Mouse (Mus musculus): ENCODE measurements around the gene Scn9a. TPM values are rescaled to one million over a fixed set of nuclear protein-coding genes. Genes with fewer than 3 reads are reported as not detected.

Gene Scn9a
- total and polyA plus RNA-seq, 3 experiments: 0.11 TPM; not detected in 2

DNA sequence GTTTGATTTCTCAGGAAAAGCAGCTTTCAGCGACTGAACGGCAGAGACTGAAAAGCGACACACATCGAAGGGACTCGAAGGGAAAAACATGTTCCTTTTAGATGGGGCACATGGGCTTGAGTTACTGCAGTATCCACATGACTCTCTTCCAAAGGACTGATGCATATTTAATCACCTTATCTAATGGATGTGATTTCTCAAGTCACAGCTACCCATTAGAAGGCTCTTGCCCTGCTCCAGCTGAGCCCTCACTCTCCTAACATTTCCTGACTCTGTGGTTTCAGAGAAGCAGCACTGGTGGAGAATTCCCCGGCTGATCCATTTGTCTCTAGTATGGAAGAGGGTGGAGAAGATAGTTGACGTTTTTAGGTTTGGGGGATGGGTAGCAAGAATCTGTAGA, 23.7 kb downstream of the Scn9a start:
- DNase-seq (ENCODE audit: low spot score) (no peak), ATAC-seq (ENCODE audit: extremely low read depth, insufficient number of reproducible peaks, low FRiP score, poor library complexity, severe bottlenecking) (no peak)
- H3K4me1 ChIP-seq (ENCODE audit: insufficient read depth, low read depth, low read length): no peaks in the 10 kb centered on the region
- no peak for TF ChIP-seq GATA2 (IDR thresholded peaks at IDR 0.05; ENCODE audit: borderline replicate concordance, low read depth, low read length)
- no peak for TF ChIP-seq TAL1 (conservative IDR thresholded peaks at IDR 0.05; ENCODE audit: low read depth, low read length)
- no peak for TF ChIP-seq CTCF (IDR thresholded peaks at IDR 0.05; ENCODE audit: low read depth, low read length)
- TF ChIP-seq POLR2AphosphoS5 (IDR thresholded peaks at IDR 0.05; ENCODE audit: insufficient replicate concordance, low read depth, low read length): no peak
- TF ChIP-seq GATA1 (IDR thresholded peaks at IDR 0.05; ENCODE audit: borderline replicate concordance, low read length): no peak
- H3K9me3 ChIP-seq (replicated peaks): 0 out of 2 replicates have a peak, but pooled peaks cover 3% of the 10 kb centered on the region
- no peak overlapping the region for H3K4me3 ChIP-seq (ENCODE audit: low read depth, low read length)
- H3K36me3 ChIP-seq (replicated peaks): no peaks in the 10 kb centered on the region
- no peaks in the 10 kb centered on the region for H3K27me3 ChIP-seq (ENCODE audit: insufficient read depth, low read length)

- Histone ChIP-seq H3K4me1 (ENCODE audit: insufficient read depth, low read depth, low read length) (no peaks in the 10 kb centered on the region), H3K36me3 (replicated peaks) (no peaks in the 10 kb centered on the region), H3K4me3 (ENCODE audit: low read depth, low read length) (no peak overlapping the region), H3K9me3 (replicated peaks) (0 out of 2 replicates have a peak, but pooled peaks cover 7% of the 10 kb centered on the region), H3K27me3 (ENCODE audit: insufficient read depth, low read length) (no peaks in the 10 kb centered on the region)
- no peak for DNase-seq (ENCODE audit: low spot score)
- TF ChIP-seq GATA2 (IDR thresholded peaks at IDR 0.05; ENCODE audit: borderline replicate concordance, low read depth, low read length) (no peak), CTCF (IDR thresholded peaks at IDR 0.05; ENCODE audit: low read depth, low read length) (no peak), TAL1 (conservative IDR thresholded peaks at IDR 0.05; ENCODE audit: low read depth, low read length) (no peak), GATA1 (IDR thresholded peaks at IDR 0.05; ENCODE audit: borderline replicate concordance, low read length) (no peak), POLR2AphosphoS5 (IDR thresholded peaks at IDR 0.05; ENCODE audit: insufficient replicate concordance, low read depth, low read length) (no peak)
- no peak for ATAC-seq (ENCODE audit: extremely low read depth, insufficient number of reproducible peaks, low FRiP score, poor library complexity, severe bottlenecking)
Measured at GRCm38 (mm10) chr2:66597313-66597712, 37.4 kb downstream of the Scn9a start.

- Histone ChIP-seq H3K4me1 (ENCODE audit: insufficient read depth, low read depth, low read length) (no peaks in the 10 kb centered on the region), H3K36me3 (replicated peaks) (no peaks in the 10 kb centered on the region), H3K9me3 (replicated peaks) (0 out of 2 replicates have a peak, but pooled peaks cover 7% of the 10 kb centered on the region), H3K4me3 (ENCODE audit: low read depth, low read length) (no peak overlapping the region), H3K27me3 (ENCODE audit: insufficient read depth, low read length) (no peaks in the 10 kb centered on the region)
- TF ChIP-seq GATA1 (IDR thresholded peaks at IDR 0.05; ENCODE audit: borderline replicate concordance, low read length): no peak
- no peak for TF ChIP-seq TAL1 (conservative IDR thresholded peaks at IDR 0.05; ENCODE audit: low read depth, low read length)
- DNase-seq (ENCODE audit: low spot score): no peak
- ATAC-seq (ENCODE audit: extremely low read depth, insufficient number of reproducible peaks, low FRiP score, poor library complexity, severe bottlenecking): no peak
Measured at GRCm38 (mm10) chr2:66596145-66596544, 38.6 kb downstream of the Scn9a start.

- Histone ChIP-seq H3K36me3 (replicated peaks) (no peaks in the 10 kb centered on the region), H3K27me3 (ENCODE audit: insufficient read depth, low read length) (no peaks in the 10 kb centered on the region), H3K9me3 (replicated peaks) (peaks cover 11% of the 10 kb centered on the region), H3K4me1 (ENCODE audit: insufficient read depth, low read depth, low read length) (no peaks in the 10 kb centered on the region), H3K4me3 (ENCODE audit: low read depth, low read length) (no peak overlapping the region)
- DNase-seq (ENCODE audit: low spot score) (no peak), ATAC-seq (ENCODE audit: extremely low read depth, insufficient number of reproducible peaks, low FRiP score, poor library complexity, severe bottlenecking) (no peak)
- TF ChIP-seq POLR2AphosphoS5 (IDR thresholded peaks at IDR 0.05; ENCODE audit: insufficient replicate concordance, low read depth, low read length) (no peak), GATA1 (IDR thresholded peaks at IDR 0.05; ENCODE audit: borderline replicate concordance, low read length) (no peak), GATA2 (IDR thresholded peaks at IDR 0.05; ENCODE audit: borderline replicate concordance, low read depth, low read length) (no peak), CTCF (IDR thresholded peaks at IDR 0.05; ENCODE audit: low read depth, low read length) (no peak), TAL1 (conservative IDR thresholded peaks at IDR 0.05; ENCODE audit: low read depth, low read length) (no peak)
Measured at GRCm38 (mm10) chr2:66590151-66590550, 44.6 kb downstream of the Scn9a start.

GRCm38 (mm10) chr2:66580026-66580808, 54.5 kb downstream of the Scn9a start:
- Histone ChIP-seq H3K27me3 (ENCODE audit: insufficient read depth, low read length) (no peaks in the 10 kb centered on the region), H3K9me3 (replicated peaks) (no peaks in the 10 kb centered on the region; the same call in 1 of the 2 replicates), H3K4me1 (ENCODE audit: insufficient read depth, low read depth, low read length) (no peaks in the 10 kb centered on the region), H3K36me3 (replicated peaks) (no peaks in the 10 kb centered on the region), H3K4me3 (ENCODE audit: low read depth, low read length) (no peak overlapping the region)
- no peak for TF ChIP-seq POLR2AphosphoS5 (IDR thresholded peaks at IDR 0.05; ENCODE audit: insufficient replicate concordance, low read depth, low read length)
- no peak for TF ChIP-seq GATA2 (IDR thresholded peaks at IDR 0.05; ENCODE audit: borderline replicate concordance, low read depth, low read length)
- TF ChIP-seq TAL1 (conservative IDR thresholded peaks at IDR 0.05; ENCODE audit: low read depth, low read length): no peak
- no peak for TF ChIP-seq GATA1 (IDR thresholded peaks at IDR 0.05; ENCODE audit: borderline replicate concordance, low read length)
- no peak for TF ChIP-seq CTCF (IDR thresholded peaks at IDR 0.05; ENCODE audit: low read depth, low read length)
- DNase-seq (ENCODE audit: low spot score): no peak
- ATAC-seq (ENCODE audit: extremely low read depth, insufficient number of reproducible peaks, low FRiP score, poor library complexity, severe bottlenecking): no peak

DNA sequence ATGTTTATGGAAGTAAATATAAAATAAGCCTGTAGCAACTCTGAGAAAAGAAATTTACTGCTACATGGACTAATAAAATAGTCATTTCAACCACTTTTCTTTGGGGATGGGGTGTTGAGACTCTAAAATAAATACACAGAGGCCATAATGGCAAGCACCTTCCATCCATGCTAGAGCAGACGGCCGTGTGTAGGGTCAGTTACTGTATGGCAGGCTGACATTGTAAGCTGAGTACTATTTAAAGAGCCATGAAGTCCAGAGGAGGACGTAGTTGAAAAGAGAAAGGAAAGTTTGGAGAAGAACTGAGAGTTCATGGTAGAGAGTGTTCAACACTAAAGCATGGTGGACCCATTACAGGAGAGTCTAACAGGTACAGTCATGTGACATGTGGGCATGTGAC, 86.5 kb downstream of the Scn9a start:
- Histone ChIP-seq H3K4me1 (ENCODE audit: insufficient read depth, low read depth, low read length) (no peaks in the 10 kb centered on the region), H3K4me3 (ENCODE audit: low read depth, low read length) (no peak overlapping the region), H3K27me3 (ENCODE audit: insufficient read depth, low read length) (no peaks in the 10 kb centered on the region), H3K9me3 (replicated peaks) (peaks cover 10% of the 10 kb centered on the region), H3K36me3 (replicated peaks) (no peaks in the 10 kb centered on the region)
- TF ChIP-seq GATA2 (IDR thresholded peaks at IDR 0.05; ENCODE audit: borderline replicate concordance, low read depth, low read length): no peak
- no peak for TF ChIP-seq CTCF (IDR thresholded peaks at IDR 0.05; ENCODE audit: low read depth, low read length)
- TF ChIP-seq POLR2AphosphoS5 (IDR thresholded peaks at IDR 0.05; ENCODE audit: insufficient replicate concordance, low read depth, low read length): no peak
- no peak for ATAC-seq (ENCODE audit: extremely low read depth, insufficient number of reproducible peaks, low FRiP score, poor library complexity, severe bottlenecking)
- DNase-seq (ENCODE audit: low spot score): no peak

All from G1E (cell line).